Mouse (Mus musculus): ENCODE data around the gene Gm7358. TPM values are rescaled to one million over a fixed set of nuclear protein-coding genes. Genes with fewer than 3 reads are reported as not detected.
"Not testable (repeated sequence)": the region's sequence is repeated elsewhere in the genome, so short reads cannot be mapped to it uniquely, and the experiment has no call there.

Gene Gm7358
- total RNA-seq (2021) = not detected
- long read RNA-seq, experiment 1 = 0 reads
- long read RNA-seq, experiment 2 = 0 reads

DNA sequence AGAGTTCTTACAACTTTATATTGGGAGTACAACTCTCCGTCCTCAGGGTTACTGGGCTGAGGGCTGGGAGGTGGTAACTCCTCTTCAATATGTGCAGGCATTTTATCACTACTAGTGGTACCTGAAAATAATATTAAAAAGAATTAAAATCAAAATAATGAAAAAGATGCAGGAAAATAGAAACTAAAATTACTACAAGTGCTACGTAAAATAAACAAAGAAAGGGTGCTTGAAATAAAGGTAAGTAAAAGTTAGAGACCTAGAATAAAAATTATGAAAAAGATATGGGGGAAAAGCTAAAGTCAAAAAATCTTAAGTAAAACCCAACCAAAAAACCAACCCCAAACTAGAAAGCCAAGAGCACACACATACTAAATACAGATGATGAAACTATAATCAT lies at the start of gene Gm7358:
Gene Gm7358, minus strand, starts transcription at position 101 of the 400 bp plus-strand sequence.
- intact Hi-C loops (cut with DNase I) = not testable (repeated sequence)

DNA sequence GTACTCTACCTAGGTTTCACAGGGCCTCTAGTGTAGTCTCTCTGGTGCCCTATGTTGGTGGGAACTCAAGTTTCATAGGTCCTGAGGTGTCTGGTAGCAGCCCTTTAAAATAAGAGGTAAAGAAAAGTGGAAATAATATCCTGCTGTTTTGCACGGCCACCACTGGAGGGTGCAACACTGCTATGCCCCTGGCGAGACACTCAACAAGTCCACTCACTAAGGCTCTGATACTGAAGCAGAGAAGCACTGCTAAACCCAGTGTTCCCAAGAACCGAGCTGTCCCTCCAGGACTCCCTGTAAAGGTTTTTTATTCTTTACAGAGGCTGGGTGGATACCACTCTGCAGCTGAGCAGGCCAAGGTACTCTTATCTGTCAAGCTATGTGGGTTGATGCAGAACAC lies 43.7 kb upstream of the Gm7358 start:
- DNase-seq; intact Hi-C loops (cut with DNase I); H3K27ac ChIP-seq; H3K4me3 ChIP-seq: not testable (repeated sequence)
- TF ChIP-seq CTCF (IDR thresholded peaks at IDR 0.05) = peak; percentile 28; the same call in 1 of the 2 replicates

More for the DNA sequence above, at the start of gene Gm7358:
- H3K4me3 ChIP-seq, DNase-seq, H3K27ac ChIP-seq: not testable (repeated sequence)

- TF ChIP-seq CTCF (IDR thresholded peaks at IDR 0.05) = peak; percentile 44
- DNase-seq; intact Hi-C loops (cut with DNase I); H3K27ac ChIP-seq; H3K4me3 ChIP-seq: not testable (repeated sequence)
Measured at GRCm38 (mm10) chr17:14101446-14101980, 42.2 kb upstream of the Gm7358 start.

DNA sequence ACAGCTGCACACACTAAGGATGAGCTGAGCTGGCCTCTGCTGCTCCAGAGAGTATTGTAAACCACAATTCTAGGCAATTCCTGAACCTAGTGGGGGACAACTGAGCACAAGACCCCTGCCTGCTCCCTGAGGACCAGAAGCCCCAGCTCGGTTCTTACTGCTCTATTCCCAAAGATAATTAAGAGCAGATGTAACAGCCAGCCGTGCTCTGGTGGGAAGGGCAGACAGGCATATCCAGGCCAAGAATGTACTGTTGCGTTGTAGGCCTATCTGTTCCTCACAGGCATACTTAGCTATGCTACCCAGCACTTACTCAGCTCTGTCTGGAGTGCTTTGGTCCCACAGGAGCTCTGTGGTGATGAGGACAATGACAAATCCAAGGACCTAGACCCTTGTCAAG lies 40.6 kb upstream of the Gm7358 start:
- DNase-seq; H3K27ac ChIP-seq; H3K4me3 ChIP-seq; intact Hi-C loops (cut with DNase I): not testable (repeated sequence)

- H3K27ac ChIP-seq; intact Hi-C loops (cut with DNase I); H3K4me3 ChIP-seq; DNase-seq: not testable (repeated sequence)
Measured at GRCm38 (mm10) chr17:14094165-14094564, 34.8 kb upstream of the Gm7358 start.

- H3K27ac ChIP-seq; H3K4me3 ChIP-seq; DNase-seq; intact Hi-C loops (cut with DNase I): not testable (repeated sequence)
- TF ChIP-seq CTCF (IDR thresholded peaks at IDR 0.05) = peak; percentile 46
Measured at GRCm38 (mm10) chr17:14086629-14087028, 27.3 kb upstream of the Gm7358 start.

DNA sequence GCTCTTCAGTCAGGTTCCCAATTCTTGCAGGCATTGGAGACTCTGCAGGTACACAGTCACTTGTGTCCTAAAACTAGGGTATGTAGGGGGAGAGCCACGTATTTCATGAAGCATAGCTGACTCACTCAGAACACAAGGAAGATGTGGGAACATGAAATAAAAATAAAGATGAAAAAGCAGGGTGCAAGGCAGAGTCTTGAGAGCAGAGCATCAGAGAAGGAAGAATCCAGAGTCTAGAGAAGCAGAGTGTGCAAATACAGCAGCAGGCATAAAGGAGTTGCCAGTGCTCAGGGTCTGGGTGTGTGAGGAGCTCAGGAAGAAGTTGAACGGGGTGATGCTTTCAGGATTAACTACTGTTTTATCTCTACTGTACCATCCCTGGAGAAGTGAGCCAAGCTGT lies 17.5 kb downstream of the Gm7358 start:
- H3K4me3 ChIP-seq; intact Hi-C loops (cut with DNase I); H3K27ac ChIP-seq; DNase-seq: not testable (repeated sequence)

- H3K4me3 ChIP-seq; intact Hi-C loops (cut with DNase I); H3K27ac ChIP-seq; DNase-seq: not testable (repeated sequence)
Measured at GRCm38 (mm10) chr17:14037012-14037411, 22.3 kb downstream of the Gm7358 start.

GRCm38 (mm10) chr17:14036113-14036512 lies 23.2 kb downstream of the Gm7358 start:
- intact Hi-C loops (cut with DNase I); H3K4me3 ChIP-seq; H3K27ac ChIP-seq; DNase-seq: not testable (repeated sequence)

Other genes with a start within 250 kb of the Gm7358 start
- gene Gm7168, start 111.2 kb downstream of the Gm7358 start, total RNA-seq (2021) = not detected
- not detected for gene Gm7356, start 55.8 kb downstream of the Gm7358 start, total RNA-seq (2021)
- 1 to 10 TPM; 2.3 to 2.7 TPM for gene Dact2, start 144.8 kb upstream of the Gm7358 start, total RNA-seq (2021)
- 10 to 100 TPM; 40.6 to 65.5 TPM for gene Smoc2, start 220.0 kb upstream of the Gm7358 start, total RNA-seq (2021)